Mouse (Mus musculus): Measurements from ENCODE around the gene Zfp697.
"Not testable (repeated sequence)": the region's sequence is repeated elsewhere in the genome, so short reads cannot be mapped to it uniquely, and the experiment has no call there.

Gene Zfp697

GRCm38 (mm10) chr3:98368776-98369175 lies 13.5 kb upstream of the Zfp697 start:
- no peak for DNase-seq (ENCODE audit: low read depth, low spot score)

- no peak for DNase-seq (ENCODE audit: low read depth, low spot score)
These were observed 8.1 kb upstream of the Zfp697 start for GRCm38 (mm10) chr3:98374062-98374719.

GRCm38 (mm10) chr3:98374980-98375379 lies 7.3 kb upstream of the Zfp697 start:
- no peak for DNase-seq (ENCODE audit: low read depth, low spot score)

GRCm38 (mm10) chr3:98378267-98378666 lies 4.0 kb upstream of the Zfp697 start:
- DNase-seq (ENCODE audit: low read depth, low spot score), result no peak

GRCm38 (mm10) chr3:98379236-98379635 lies 3.0 kb upstream of the Zfp697 start:
- DNase-seq (ENCODE audit: low read depth, low spot score), result no peak

- no peak for DNase-seq (ENCODE audit: low read depth, low spot score)
These were observed 500 bp upstream of the Zfp697 start for GRCm38 (mm10) chr3:98381677-98382245.

- DNase-seq (ENCODE audit: low read depth, low spot score), result no peak
These were observed 946 bp downstream of the Zfp697 start for GRCm38 (mm10) chr3:98383024-98383790.

- no peak for DNase-seq (ENCODE audit: low read depth, low spot score)
These were observed 4.8 kb downstream of the Zfp697 start for GRCm38 (mm10) chr3:98387086-98387485.

GRCm38 (mm10) chr3:98387756-98388155 lies 5.5 kb downstream of the Zfp697 start:
- no peak for DNase-seq (ENCODE audit: low read depth, low spot score)

- DNase-seq (ENCODE audit: low read depth, low spot score), result no peak
These were observed 7.0 kb downstream of the Zfp697 start for GRCm38 (mm10) chr3:98389305-98389704.

GRCm38 (mm10) chr3:98404268-98404895 lies 22.1 kb downstream of the Zfp697 start:
- not testable (repeated sequence) for DNase-seq (ENCODE audit: low read depth, low spot score)

- not testable (repeated sequence) for DNase-seq (ENCODE audit: low read depth, low spot score)
These were observed 23.6 kb downstream of the Zfp697 start for GRCm38 (mm10) chr3:98405877-98406276.

GRCm38 (mm10) chr3:98406569-98407144 lies 24.4 kb downstream of the Zfp697 start:
- DNase-seq (ENCODE audit: low read depth, low spot score), result not testable (repeated sequence)

GRCm38 (mm10) chr3:98407261-98407780 lies 25.1 kb downstream of the Zfp697 start:
- DNase-seq (ENCODE audit: low read depth, low spot score), result not testable (repeated sequence)

GRCm38 (mm10) chr3:98410619-98411580 lies 28.6 kb downstream of the Zfp697 start:
- not testable (repeated sequence) for DNase-seq (ENCODE audit: low read depth, low spot score)

GRCm38 (mm10) chr3:98413733-98414132 lies 31.5 kb downstream of the Zfp697 start:
- DNase-seq (ENCODE audit: low read depth, low spot score), result no peak

GRCm38 (mm10) chr3:98414296-98414695 lies 32.0 kb downstream of the Zfp697 start:
- DNase-seq (ENCODE audit: low read depth, low spot score), result no peak

- no peak for DNase-seq (ENCODE audit: low read depth, low spot score)
These were observed 34.4 kb downstream of the Zfp697 start for GRCm38 (mm10) chr3:98416426-98417250.

GRCm38 (mm10) chr3:98417328-98417727 lies 35.1 kb downstream of the Zfp697 start:
- DNase-seq (ENCODE audit: low read depth, low spot score), result no peak
